Mouse (Mus musculus) CH12.LX (cell line): Measurements from ENCODE around the gene Slc4a4.

ENCODE experiments used
- CTCF ChIP-seq, 2 experiments: IDR thresholded peaks in 1 of 2; conservative IDR thresholded peaks in 1 of 2; 2 replicates each; pipeline ENCODE4 v1.5.1; 2011 to 2012; ENCODE audit warnings: low read depth in 2 of 2, low read length in 2 of 2, improper control_type of control experiment in 1 of 2, inconsistent platforms in 1 of 2, mild to moderate bottlenecking in 1 of 2, moderate library complexity in 1 of 2
- ELF1 ChIP-seq: IDR thresholded peaks from 2 replicates; pipeline ENCODE4 v1.6.1; 2014; ENCODE audit warnings: low read depth, mild to moderate bottlenecking, inconsistent platforms, low read length, improper control_type of control experiment
- EP300 ChIP-seq: IDR thresholded peaks from 2 replicates; pipeline ENCODE4 v1.6.1; 2011; ENCODE audit warnings: low read length, improper control_type of control experiment
- MAX ChIP-seq: IDR thresholded peaks from 2 replicates; pipeline ENCODE4 v1.6.1; 2011; ENCODE audit warnings: low read length, improper control_type of control experiment
- MAZ ChIP-seq: IDR thresholded peaks from 2 replicates; pipeline ENCODE4 v1.6.1; 2012; ENCODE audit warnings: low read depth, mild to moderate bottlenecking, inconsistent platforms, low read length, improper control_type of control experiment, moderate library complexity
- PAX5 ChIP-seq: IDR thresholded peaks from 2 replicates; pipeline ENCODE4 v1.6.1; 2012; ENCODE audit warnings: low read length, inconsistent platforms, mixed read lengths
- POLR2A ChIP-seq: IDR thresholded peaks from 2 replicates; pipeline ENCODE4 v1.6.1; 2011; ENCODE audit warnings: low read depth, mild to moderate bottlenecking, improper control_type of control experiment, low read length
- SMC3 ChIP-seq: IDR thresholded peaks from 2 replicates; pipeline ENCODE4 v1.6.1; 2011; ENCODE audit warnings: low read depth, low read length, improper control_type of control experiment
- TCF12 ChIP-seq: IDR thresholded peaks from 2 replicates; pipeline ENCODE4 v1.6.1; 2014; ENCODE audit warnings: low read depth, mild to moderate bottlenecking, inconsistent platforms, low read length, improper control_type of control experiment
- ZC3H11A ChIP-seq: IDR thresholded peaks from 2 replicates; pipeline ENCODE4 v1.6.1; 2012; ENCODE audit warnings: low read depth, mild to moderate bottlenecking, inconsistent platforms, low read length, improper control_type of control experiment
- ZKSCAN1 ChIP-seq: IDR thresholded peaks from 2 replicates; pipeline ENCODE4 v1.6.1; 2012; ENCODE audit warnings: low read depth, inconsistent platforms, low read length, improper control_type of control experiment, borderline replicate concordance
- ZNF384 ChIP-seq: IDR thresholded peaks from 2 replicates; pipeline ENCODE4 v1.6.1; 2012; ENCODE audit warnings: low read depth, low read length, improper control_type of control experiment, inconsistent platforms

DNA sequence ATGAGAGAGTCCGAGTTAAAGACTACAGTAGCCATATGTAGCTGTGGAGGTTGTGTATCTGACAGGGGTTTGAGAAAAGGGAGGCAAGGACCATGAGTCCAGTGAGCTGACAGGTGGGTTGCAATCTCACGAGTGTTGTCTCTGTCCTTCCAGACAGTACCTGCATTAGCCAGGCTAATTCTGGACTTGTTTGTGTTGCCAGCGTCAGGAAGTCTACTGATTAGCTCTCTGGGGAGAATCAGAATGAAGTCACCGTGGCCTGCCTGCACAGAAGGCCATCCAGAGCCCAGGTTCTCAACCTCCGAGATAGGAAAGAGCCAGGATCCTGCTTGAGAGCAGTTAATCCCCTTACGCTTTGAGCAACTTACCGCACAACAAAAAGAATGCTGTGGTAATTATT lies 18.2 kb downstream of the Slc4a4 start:
- TF ChIP-seq CTCF (conservative IDR thresholded peaks at IDR 0.05 in 1 of 2, IDR thresholded peaks at IDR 0.05 in 1 of 2; ENCODE audit: low read depth in 2 of 2, low read length in 2 of 2) = no peak
- TF ChIP-seq ELF1 = no peak
- TF ChIP-seq SMC3 = no peak
- no peak for TF ChIP-seq ZKSCAN1
- no peak for TF ChIP-seq EP300
- no peak for TF ChIP-seq TCF12
- no peak for TF ChIP-seq POLR2A
- no peak for TF ChIP-seq ZC3H11A
- TF ChIP-seq MAX = no peak
- TF ChIP-seq PAX5 = no peak
- no peak for TF ChIP-seq MAZ
- TF ChIP-seq ZNF384 = no peak
